Mouse (Mus musculus) gastrocnemius, adult 8-10 months (tissue): ENCODE results near the gene Fzr1. TPM values are rescaled to one million over a fixed set of nuclear protein-coding genes. Genes with fewer than 3 reads are reported as not detected.
A peak's percentile ranks its signal among the peaks of the same experiment; 100 is the strongest.

ENCODE experiments used
- DNase-seq, 2 experiments: peaks; one replicate each; pipeline ENCODE4 v3.0.0; 2022; ENCODE audit warnings: low spot score in 2 of 2
- total RNA-seq, 4 experiments: library from RNA; stranded (reverse); gene quantifications; 2 replicates each; pipeline ENCODE4 v1.2.4; 2022

Fzr1 gene
- total RNA-seq: 10 to 100 TPM; 14.8 to 18.5 (median 16.6) TPM

- DNase-seq: no peak
These were observed at the start of gene Fzr1 for GRCm38 (mm10) chr10:81377793-81378552. TSS of gene Fzr1 (minus strand) at chr10:81378516.

GRCm38 (mm10) chr10:81427804-81428506 is 49.6 kb upstream of the Fzr1 start:
- peak in 1 of 2 experiments; percentile 9 for DNase-seq

GRCm38 (mm10) chr10:81427327-81427726 is 49.0 kb upstream of the Fzr1 start:
- peak in 1 of 2 experiments; percentile 6 for DNase-seq

GRCm38 (mm10) chr10:81426897-81427296 is 48.6 kb upstream of the Fzr1 start:
- peak; percentile 50 to 61 for DNase-seq

- peak; percentile 24 to 40 for DNase-seq
These were observed 47.9 kb upstream of the Fzr1 start for GRCm38 (mm10) chr10:81426081-81426671.

- DNase-seq: peak; percentile 70 to 81
These were observed 47.0 kb upstream of the Fzr1 start for GRCm38 (mm10) chr10:81425236-81425850.

- peak; percentile 86 to 90 for DNase-seq
These were observed 46.1 kb upstream of the Fzr1 start for GRCm38 (mm10) chr10:81424246-81425051.

GRCm38 (mm10) chr10:81423476-81424245 is 45.3 kb upstream of the Fzr1 start:
- peak in 1 of 2 experiments; percentile 6 for DNase-seq

- DNase-seq: no peak
These were observed 44.4 kb upstream of the Fzr1 start for GRCm38 (mm10) chr10:81422661-81423217.

- DNase-seq: peak; percentile 49 to 66
These were observed 43.9 kb upstream of the Fzr1 start for GRCm38 (mm10) chr10:81422191-81422590.

- DNase-seq: peak; percentile 60 to 80
These were observed 43.4 kb upstream of the Fzr1 start for GRCm38 (mm10) chr10:81421797-81422100.

- peak in 1 of 2 experiments; percentile 3 for DNase-seq
These were observed 42.9 kb upstream of the Fzr1 start for GRCm38 (mm10) chr10:81421041-81421796.

- DNase-seq: peak in 1 of 2 experiments; percentile 22
These were observed 42.0 kb upstream of the Fzr1 start for GRCm38 (mm10) chr10:81420191-81420767.

- peak in 1 of 2 experiments; percentile 3 for DNase-seq
These were observed 41.0 kb upstream of the Fzr1 start for GRCm38 (mm10) chr10:81419111-81419928.

GRCm38 (mm10) chr10:81418216-81419070 is 40.1 kb upstream of the Fzr1 start:
- DNase-seq: peak in 1 of 2 experiments; percentile 6

GRCm38 (mm10) chr10:81417227-81418215 is 39.2 kb upstream of the Fzr1 start:
- DNase-seq: peak; percentile 6 to 18
